Mouse (Mus musculus) bone marrow, adult 2 months (tissue): ENCODE data around the gene Gcnt7. TPM values are rescaled to one million over a fixed set of nuclear protein-coding genes. Genes with fewer than 3 reads are reported as not detected.
A peak's percentile ranks its signal among the peaks of the same experiment; 100 is the strongest.

Experiments used
- H3K27ac ChIP-seq: fragments of 200-500 bp; 2 replicates; pipeline ENCODE4 v1.5.1; 2012; ENCODE audit warnings: low read depth, mild to moderate bottlenecking, control low read depth, inconsistent platforms, low read length; ENCODE audit not compliant: control insufficient read depth, poor library complexity, insufficient read depth
- H3K4me1 ChIP-seq: fragments of 200-500 bp; 2 replicates; pipeline ENCODE4 v1.6.1; 2011; ENCODE audit warnings: low read length; ENCODE audit not compliant: control insufficient read depth, insufficient read depth
- H3K4me3 ChIP-seq: fragments of 200-500 bp; replicated peaks from 2 replicates; pipeline ENCODE3; 2011; ENCODE audit warnings: mild to moderate bottlenecking, low read depth, low read length, control low read depth; ENCODE audit not compliant: control insufficient read depth
- CTCF ChIP-seq: fragments of 200-500 bp; IDR thresholded peaks from 2 replicates; pipeline ENCODE4 v1.5.1; 2011; ENCODE audit warnings: low read length, control low read depth; ENCODE audit not compliant: control insufficient read depth, insufficient read depth
- POLR2A ChIP-seq: fragments of 200-500 bp; IDR thresholded peaks from 2 replicates; pipeline ENCODE4 v1.6.1; 2011; ENCODE audit warnings: low read depth, mild to moderate bottlenecking, control low read depth, low read length, borderline replicate concordance; ENCODE audit not compliant: control insufficient read depth
- WGBS: fragments of 180-500 bp; shearing (Covaris S2); methylation state at CpG from one replicate; pipeline ENCODE4 v1.1.7; 2018; 5-methylcytosine and 5-hydroxymethylcytosine counted together
- polyA plus RNA-seq: library from polyadenylated mRNA; stranded (reverse); fragments of >200 nt; gene quantifications from 2 replicates; pipeline ENCODE4 v1.2.4, GENCODE M21; 2011; ENCODE audit warnings: low replicate concordance; ENCODE audit not compliant: missing spikeins, insufficient read depth, insufficient read length

Gcnt7 gene
- polyA plus RNA-seq, 1 experiment, result not detected

DNA sequence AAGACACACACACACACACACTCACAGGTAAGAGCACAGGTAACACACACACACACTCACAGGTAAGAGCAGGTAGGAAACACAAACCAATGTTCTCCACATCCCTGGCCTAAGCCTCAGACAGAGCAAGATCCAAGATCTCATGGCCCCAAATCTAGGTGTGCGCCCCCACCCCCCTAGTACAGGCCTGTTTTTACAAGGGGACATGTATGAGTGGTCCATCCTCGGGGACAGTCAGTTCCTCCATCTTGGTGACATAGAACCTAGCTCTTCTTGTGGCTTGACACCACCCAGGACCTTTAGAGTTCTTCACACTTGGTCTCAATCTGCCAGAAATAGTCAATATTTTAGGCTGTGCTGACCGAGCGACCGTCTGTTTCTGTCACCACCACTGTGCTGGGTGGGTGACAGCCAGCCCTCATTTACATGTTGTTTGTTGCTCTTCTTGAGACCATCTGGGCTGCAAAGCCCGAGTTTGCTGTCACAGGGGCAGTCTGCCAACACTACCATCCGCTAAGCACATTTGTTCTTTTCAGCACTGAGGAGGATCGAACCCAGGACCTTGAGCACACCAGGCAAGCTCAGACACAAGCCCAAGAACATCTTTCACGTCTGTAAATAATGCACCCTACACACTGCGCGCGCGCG lies 25.5 kb upstream of the Gcnt7 start:
- Histone ChIP-seq H3K4me1 (no peaks in the 10 kb centered on the region), H3K27ac (no peak overlapping the region), H3K4me3 (no peak overlapping the region)
- WGBS, result 85% methylated on average over 14 of the region's 14 CpGs
- no peak for TF ChIP-seq CTCF
- TF ChIP-seq POLR2A, result no peak

DNA sequence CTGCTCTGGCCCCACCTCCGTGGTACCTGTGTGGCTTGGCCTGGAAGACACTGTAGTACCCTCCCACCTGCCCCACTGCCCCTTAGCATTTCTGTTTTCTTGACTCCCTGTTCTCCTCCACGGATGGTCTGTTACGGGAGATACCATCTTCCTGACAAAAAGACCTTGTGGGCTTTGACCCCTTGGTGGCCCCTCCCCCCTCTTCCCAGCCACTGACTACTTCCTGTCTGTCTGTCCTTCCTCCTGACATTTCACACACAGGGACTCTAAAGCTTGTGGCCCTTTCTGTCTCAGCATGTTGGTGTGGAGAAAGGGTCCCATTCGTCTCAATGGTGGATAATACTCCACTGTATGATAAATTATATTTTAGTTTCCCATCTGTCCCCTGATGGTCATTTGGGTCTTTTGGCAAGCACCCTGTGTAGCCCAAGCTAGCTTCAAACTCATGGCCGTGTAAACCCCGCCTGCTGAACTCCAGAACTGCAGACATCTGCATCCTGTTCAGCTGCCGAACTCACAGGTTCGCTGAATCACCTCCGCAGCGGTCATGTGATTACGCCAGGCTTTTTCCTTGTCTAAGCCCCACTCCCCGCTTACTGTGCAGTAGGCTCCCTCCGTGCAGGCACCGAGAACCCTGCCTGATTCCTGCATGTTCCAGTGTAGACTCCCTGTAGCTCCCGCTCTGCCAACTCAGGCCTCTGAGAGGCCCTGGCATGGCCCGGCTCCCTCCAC lies 23.4 kb upstream of the Gcnt7 start:
- no peaks in the 10 kb centered on the region for H3K4me1 ChIP-seq
- TF ChIP-seq POLR2A (no peak), CTCF (no peak)
- H3K27ac ChIP-seq, result no peak overlapping the region
- no peak overlapping the region for H3K4me3 ChIP-seq
- WGBS, result 33% methylated on average over 16 of the region's 16 CpGs

DNA sequence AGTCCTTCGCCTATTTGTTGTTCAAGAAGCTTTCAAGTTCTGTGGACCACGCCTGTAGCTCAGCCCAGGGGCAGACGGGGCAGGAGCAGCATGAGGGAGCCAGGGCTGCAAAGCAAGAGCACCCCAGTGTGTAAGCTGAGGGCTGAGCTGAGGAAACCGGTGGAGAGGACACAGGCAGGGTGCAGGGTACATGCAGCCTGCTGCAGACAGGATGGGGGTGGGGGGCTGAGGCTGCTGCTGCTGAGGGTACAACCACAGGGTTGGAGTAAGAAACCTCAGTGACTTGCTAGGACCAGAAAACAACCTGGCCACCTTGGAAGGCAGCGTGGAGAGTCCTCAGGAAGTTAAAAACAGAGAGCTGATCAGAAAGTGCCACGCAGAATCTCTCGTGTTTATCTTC lies 21.9 kb upstream of the Gcnt7 start:
- no peak overlapping the region for H3K4me3 ChIP-seq
- no peak overlapping the region for H3K27ac ChIP-seq
- WGBS, result 50% methylated on average over 7 of the region's 7 CpGs

DNA sequence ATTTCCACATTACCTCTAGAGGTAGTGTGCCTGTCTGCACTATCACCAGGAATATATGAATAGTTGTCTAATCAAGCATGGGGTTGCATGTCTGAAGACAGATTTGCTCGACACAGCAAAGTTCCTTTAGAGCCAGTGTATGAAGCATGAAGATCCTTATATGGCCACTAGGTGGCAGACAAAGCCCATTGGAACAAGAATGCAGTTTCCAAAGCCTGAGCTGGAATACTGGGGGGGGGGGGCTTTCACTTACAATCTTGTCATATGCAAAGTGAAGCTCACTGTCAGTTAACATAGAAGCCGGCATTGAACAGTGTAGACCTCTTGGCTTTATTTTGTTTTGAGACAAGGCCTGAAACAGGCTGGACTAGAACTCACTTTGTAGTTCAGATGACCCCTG lies 19.5 kb upstream of the Gcnt7 start:
- Histone ChIP-seq H3K4me3 (no peak overlapping the region), H3K27ac (no peak overlapping the region), H3K4me1 (no peaks in the 10 kb centered on the region; the same call in 1 of the 2 replicates)
- WGBS, result 4% methylated on average over 2 of the region's 2 CpGs
- TF ChIP-seq CTCF (no peak), POLR2A (no peak)

More for the DNA sequence above, 21.9 kb upstream of the Gcnt7 start:
- H3K4me1 ChIP-seq, result no peaks in the 10 kb centered on the region; the same call in 1 of the 2 replicates
- no peak for TF ChIP-seq POLR2A
- no peak for TF ChIP-seq CTCF

DNA sequence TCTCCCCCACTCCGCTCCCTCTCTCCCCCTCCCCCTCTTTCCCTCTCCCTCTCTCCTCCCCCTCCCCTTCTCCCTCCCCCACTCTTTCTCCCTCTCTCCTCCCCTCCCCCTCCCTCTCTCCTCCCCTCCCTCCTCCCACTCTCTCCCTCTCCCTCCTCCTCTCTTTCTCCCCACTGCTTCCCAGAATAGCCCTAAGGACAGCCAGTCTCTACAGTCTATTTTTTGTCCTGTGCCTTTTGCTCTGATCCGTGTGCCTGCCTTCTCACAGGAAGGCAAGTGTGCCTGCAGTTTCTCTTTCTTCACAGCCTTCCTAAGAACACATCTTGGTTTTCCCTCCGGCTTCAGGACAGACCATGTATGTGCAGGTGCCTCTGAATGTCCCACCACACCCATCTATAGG lies 19.0 kb upstream of the Gcnt7 start:
- Histone ChIP-seq H3K27ac (no peak overlapping the region), H3K4me3 (no peak overlapping the region), H3K4me1 (no peaks in the 10 kb centered on the region; the same call in 1 of the 2 replicates)
- 40% methylated on average over 3 of the region's 3 CpGs for WGBS
- no peak for TF ChIP-seq CTCF
- TF ChIP-seq POLR2A, result no peak

DNA sequence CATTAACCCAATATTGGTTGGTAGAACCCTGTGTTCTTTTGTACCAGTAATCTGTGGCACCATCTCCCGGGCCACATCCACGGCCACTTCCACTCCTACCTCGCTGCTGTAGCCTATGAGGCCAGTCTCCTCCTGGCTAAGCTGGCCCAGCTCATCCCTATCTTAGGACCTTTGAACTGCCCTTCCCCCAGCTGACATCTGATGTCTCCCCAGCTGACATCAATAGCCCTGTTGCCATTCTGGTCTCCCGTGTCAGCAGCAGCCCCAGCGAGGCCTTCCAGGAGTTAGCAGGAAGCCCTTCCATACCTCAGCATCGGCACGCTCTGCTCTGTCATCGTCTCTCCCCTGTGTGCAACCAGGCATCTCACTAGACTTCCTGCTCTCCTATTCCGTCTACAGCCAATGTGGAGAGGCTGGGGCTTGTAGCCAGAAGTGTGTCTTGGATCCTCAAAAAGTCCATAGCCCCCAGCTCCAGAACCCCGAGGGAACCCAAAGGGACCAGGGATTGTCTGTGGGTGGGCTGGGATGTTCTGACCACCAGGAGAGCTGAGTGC lies 18.4 kb upstream of the Gcnt7 start:
- Histone ChIP-seq H3K4me3 (no peak overlapping the region), H3K4me1 (no peaks in the 10 kb centered on the region; the same call in 1 of the 2 replicates), H3K27ac (no peak overlapping the region)
- TF ChIP-seq CTCF, result no peak
- TF ChIP-seq POLR2A, result no peak
- WGBS, result 16% methylated on average over 10 of the region's 10 CpGs

DNA sequence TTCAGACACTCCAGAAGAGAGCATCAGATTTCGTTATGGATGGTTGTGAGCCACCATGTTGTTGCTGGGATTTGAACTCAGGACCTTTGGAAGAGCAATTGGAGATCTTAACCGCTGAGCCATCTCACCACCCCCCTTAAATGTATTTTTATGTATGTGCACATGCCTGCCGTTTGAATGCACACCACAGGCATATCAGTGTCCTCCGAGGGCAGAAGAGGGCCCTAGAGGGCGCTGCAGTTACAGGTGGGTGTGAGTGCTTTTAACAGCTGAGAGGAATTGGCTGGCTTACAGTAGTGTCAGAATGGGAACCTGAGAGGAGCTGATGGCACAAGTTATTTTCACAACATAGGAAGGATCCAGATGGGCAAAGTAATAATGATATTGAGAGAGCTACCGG lies 16.6 kb upstream of the Gcnt7 start:
- no peak overlapping the region for H3K4me3 ChIP-seq
- 24% methylated on average over 6 of the region's 6 CpGs for WGBS
- no peak for TF ChIP-seq POLR2A
- TF ChIP-seq CTCF, result peak; percentile 53

DNA sequence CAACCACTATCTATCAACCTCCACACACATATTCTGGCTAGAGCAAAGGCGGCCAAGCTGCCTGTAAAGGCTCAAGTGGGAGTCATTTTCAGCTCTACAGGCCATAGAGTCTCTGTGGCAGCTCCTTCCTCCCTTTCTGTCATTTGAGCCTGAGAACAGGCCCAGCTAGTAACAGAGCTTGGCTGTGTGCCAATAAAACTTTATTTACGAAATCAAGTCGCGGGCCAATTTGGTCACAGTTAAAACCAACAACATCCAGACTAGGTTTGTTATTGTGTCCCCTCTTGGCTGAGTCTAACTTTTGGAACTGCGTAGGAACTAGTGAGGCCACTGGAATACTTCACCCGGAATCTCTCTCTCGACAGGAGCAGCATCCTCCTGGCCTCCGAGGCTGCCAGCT lies 15.2 kb upstream of the Gcnt7 start:
- no peak overlapping the region for H3K4me3 ChIP-seq
- H3K27ac ChIP-seq, result no peak overlapping the region
- TF ChIP-seq POLR2A (no peak), CTCF (no peak)
- H3K4me1 ChIP-seq, result no peaks in the 10 kb centered on the region; the same call in 1 of the 2 replicates
- 64% methylated on average over 8 of the region's 8 CpGs for WGBS

More for the DNA sequence above, 16.6 kb upstream of the Gcnt7 start:
- no peaks in the 10 kb centered on the region; the same call in 1 of the 2 replicates for H3K4me1 ChIP-seq
- no peak overlapping the region for H3K27ac ChIP-seq
